Mouse (Mus musculus): ENCODE results near the gene Tbc1d22a. TPM values are rescaled to one million over a fixed set of nuclear protein-coding genes. Genes with fewer than 3 reads are reported as not detected.
A peak's percentile ranks its signal among the peaks of the same experiment; 100 is the strongest.
"Not testable (repeated sequence)": the region's sequence is repeated elsewhere in the genome, so short reads cannot be mapped to it uniquely, and the experiment has no call there.

Gene Tbc1d22a
- total and polyA plus RNA-seq, 2 experiments from 2014 or later, result 13.1 to 20.5 TPM

DNA sequence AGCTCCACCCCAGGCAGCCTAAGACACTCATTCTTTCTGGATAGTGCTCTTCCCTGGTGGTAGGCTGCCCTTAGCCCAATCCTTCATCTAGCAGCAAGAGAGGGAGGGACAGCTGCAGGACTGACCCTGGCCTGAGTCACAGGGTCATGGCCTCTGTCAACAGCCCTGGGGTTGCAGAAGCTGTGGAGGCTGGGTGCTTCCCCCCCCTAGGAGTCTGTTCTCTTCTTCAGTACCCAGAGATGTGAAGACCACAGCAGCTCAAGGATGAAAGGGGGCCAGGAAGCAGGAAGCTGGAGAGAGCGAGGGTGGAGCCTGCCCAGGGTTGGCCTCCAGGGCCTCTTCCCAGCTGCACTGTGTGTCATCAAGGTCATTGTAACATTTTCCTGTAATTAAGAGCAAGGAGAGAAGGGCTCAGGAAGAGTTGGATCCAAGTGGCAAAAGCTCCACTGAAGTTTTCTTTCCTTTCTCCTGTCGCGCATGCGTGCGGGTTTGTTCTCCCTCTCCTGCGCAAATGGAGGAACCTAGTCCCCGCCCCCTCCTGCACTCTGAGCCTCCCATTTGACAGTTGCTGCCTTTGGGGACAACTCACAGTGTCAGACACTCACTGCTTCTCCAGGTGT lies 10.2 kb upstream of the Tbc1d22a start:
- Histone ChIP-seq H3K9me3 (ENCODE audit: low read length) (no peaks in the 10 kb centered on the region), H3K27ac (ENCODE audit: low read depth, low read length) (no peak overlapping the region), H3K27me3 (ENCODE audit: insufficient read depth, low read length) (no peaks in the 10 kb centered on the region), H3K4me1 (ENCODE audit: insufficient read depth) (no peaks in the 10 kb centered on the region), H3K9ac (no peak overlapping the region), H3K4me3 (ENCODE audit: low read depth, low read length) (no peak overlapping the region), H3K4me2 (ENCODE audit: low read depth) (no peak overlapping the region), H3K36me3 (ENCODE audit: insufficient read depth) (no peaks in the 10 kb centered on the region)
- no peak for TF ChIP-seq CTCF (IDR thresholded peaks at IDR 0.05; ENCODE audit: low read depth)
- DNase-seq (no peak), ATAC-seq (no peak)
- WGBS, result 69% methylated on average over 7 of the region's 7 CpGs

DNA sequence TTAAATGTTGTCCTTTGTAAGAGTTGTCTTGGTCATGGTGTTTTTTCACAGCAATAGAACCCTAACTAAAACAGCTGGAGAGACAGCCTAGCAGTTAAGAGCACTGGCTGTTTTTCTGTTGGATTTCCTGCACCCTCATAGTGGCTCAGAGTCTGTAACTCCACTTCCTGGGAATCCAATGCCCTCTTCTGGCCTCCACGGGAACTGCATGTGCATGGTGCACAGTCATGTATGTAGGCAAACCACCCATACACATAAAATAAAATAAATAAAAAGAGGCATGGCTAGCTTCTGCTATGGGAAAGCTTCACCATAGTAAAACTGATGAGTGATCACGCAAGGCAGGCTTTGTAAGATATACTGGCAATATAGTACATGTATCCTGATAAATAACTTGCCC lies 9.0 kb upstream of the Tbc1d22a start:
- TF ChIP-seq CTCF (IDR thresholded peaks at IDR 0.05; ENCODE audit: low read depth), result peak; percentile 64
- WGBS, result 43% methylated on average over 2 of the region's 2 CpGs
- H3K4me2 ChIP-seq (ENCODE audit: low read depth), result no peak overlapping the region

GRCm38 (mm10) chr15:86206385-86206784 lies 7.9 kb upstream of the Tbc1d22a start:
- Histone ChIP-seq H3K27ac (ENCODE audit: low read depth, low read length) (no peak overlapping the region), H3K4me1 (ENCODE audit: insufficient read depth) (no peaks in the 10 kb centered on the region), H3K9me3 (ENCODE audit: low read length) (no peaks in the 10 kb centered on the region), H3K27me3 (ENCODE audit: insufficient read depth, low read length) (no peaks in the 10 kb centered on the region), H3K36me3 (ENCODE audit: insufficient read depth) (0 out of 2 replicates have a peak, but pooled peaks cover 4% of the 10 kb centered on the region), H3K9ac (no peak overlapping the region), H3K4me2 (ENCODE audit: low read depth) (no peak overlapping the region), H3K4me3 (ENCODE audit: low read depth, low read length) (no peak overlapping the region)
- TF ChIP-seq CTCF (IDR thresholded peaks at IDR 0.05; ENCODE audit: low read depth), result no peak
- WGBS, result 54% methylated on average over 4 of the region's 4 CpGs
- ATAC-seq, result no peak
- DNase-seq, result no peak

More for the DNA sequence above, 9.0 kb upstream of the Tbc1d22a start:
- H3K4me1 ChIP-seq (ENCODE audit: insufficient read depth), result no peaks in the 10 kb centered on the region
- H3K36me3 ChIP-seq (ENCODE audit: insufficient read depth), result 0 out of 2 replicates have a peak, but pooled peaks cover 3% of the 10 kb centered on the region
- H3K27me3 ChIP-seq (ENCODE audit: insufficient read depth, low read length), result no peaks in the 10 kb centered on the region
- H3K9me3 ChIP-seq (ENCODE audit: low read length), result no peaks in the 10 kb centered on the region
- no peak overlapping the region for H3K9ac ChIP-seq
- ATAC-seq, result no peak
- H3K4me3 ChIP-seq (ENCODE audit: low read depth, low read length), result no peak overlapping the region
- no peak overlapping the region for H3K27ac ChIP-seq (ENCODE audit: low read depth, low read length)
- no peak for DNase-seq

- H3K36me3 ChIP-seq (ENCODE audit: insufficient read depth); ATAC-seq; H3K27me3 ChIP-seq (ENCODE audit: insufficient read depth, low read length); DNase-seq; H3K4me3 ChIP-seq (ENCODE audit: low read depth, low read length); H3K9ac ChIP-seq; H3K27ac ChIP-seq (ENCODE audit: low read depth, low read length); H3K9me3 ChIP-seq (ENCODE audit: low read length); H3K4me2 ChIP-seq (ENCODE audit: low read depth): not testable (repeated sequence)
- H3K4me1 ChIP-seq (ENCODE audit: insufficient read depth), result peaks cover 11% of the 10 kb centered on the region
- 95% methylated on average over 5 of the region's 5 CpGs for WGBS
Measured at GRCm38 (mm10) chr15:86212193-86212592, 2.1 kb upstream of the Tbc1d22a start.

DNA sequence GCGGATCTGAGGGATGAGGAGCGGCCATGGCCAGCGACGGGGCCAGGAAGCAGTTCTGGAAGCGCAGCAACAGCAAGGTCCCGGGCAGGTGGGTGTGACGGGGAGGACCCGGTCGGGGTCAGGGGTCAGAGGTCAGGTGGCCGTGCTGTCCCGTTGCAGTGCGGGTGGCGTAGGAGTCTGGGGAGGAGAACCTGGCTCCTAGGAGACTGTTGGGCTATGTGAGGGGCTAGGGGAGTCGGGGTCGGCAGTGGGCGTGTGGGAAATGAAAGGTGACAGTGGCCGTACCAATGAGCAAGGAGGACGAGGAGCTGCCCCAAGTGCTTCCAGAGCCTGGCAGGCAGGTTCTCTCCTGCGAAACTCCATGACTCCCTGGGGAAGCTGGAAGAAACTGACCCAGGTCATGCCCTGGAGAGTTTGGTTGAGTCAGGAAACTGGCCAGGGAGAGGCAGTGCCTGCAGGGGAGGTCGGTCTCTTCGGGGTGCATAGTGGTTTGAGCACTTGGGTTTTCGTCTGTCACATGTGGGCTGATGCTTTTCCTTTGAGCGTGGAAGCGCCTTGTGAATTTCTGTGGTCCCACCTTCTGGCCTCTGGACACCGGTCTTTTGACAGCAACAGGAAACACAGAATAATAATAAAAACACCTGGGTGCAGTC lies 416 bp downstream of the Tbc1d22a start:
- Histone ChIP-seq H3K27ac (ENCODE audit: low read depth, low read length) (peak overlapping the region; percentile 95), H3K36me3 (ENCODE audit: insufficient read depth) (0 out of 2 replicates have a peak, but pooled peaks cover 4% of the 10 kb centered on the region), H3K4me2 (ENCODE audit: low read depth) (peak overlapping the region; percentile 78), H3K27me3 (ENCODE audit: insufficient read depth, low read length) (no peaks in the 10 kb centered on the region), H3K9me3 (ENCODE audit: low read length) (no peaks in the 10 kb centered on the region), H3K4me1 (ENCODE audit: insufficient read depth) (peaks cover 11% of the 10 kb centered on the region), H3K9ac (peak overlapping the region; percentile 78), H3K4me3 (ENCODE audit: low read depth, low read length) (peak overlapping the region; percentile 71)
- WGBS, result 15% methylated on average over 25 of the region's 25 CpGs
- DNase-seq (no peak), ATAC-seq (peak; percentile 36; the same call in 1 of the 2 replicates)
- TF ChIP-seq CTCF (IDR thresholded peaks at IDR 0.05; ENCODE audit: low read depth), result no peak

GRCm38 (mm10) chr15:86216641-86217040 lies 2.4 kb downstream of the Tbc1d22a start:
- not testable (repeated sequence) for H3K4me3 ChIP-seq (ENCODE audit: low read depth, low read length); H3K36me3 ChIP-seq (ENCODE audit: insufficient read depth); H3K9ac ChIP-seq; H3K27me3 ChIP-seq (ENCODE audit: insufficient read depth, low read length); H3K4me2 ChIP-seq (ENCODE audit: low read depth); H3K9me3 ChIP-seq (ENCODE audit: low read length); ATAC-seq; H3K27ac ChIP-seq (ENCODE audit: low read depth, low read length); DNase-seq
- H3K4me1 ChIP-seq (ENCODE audit: insufficient read depth), result peaks cover 11% of the 10 kb centered on the region
- WGBS, result 88% methylated on average over 9 of the region's 9 CpGs

DNA sequence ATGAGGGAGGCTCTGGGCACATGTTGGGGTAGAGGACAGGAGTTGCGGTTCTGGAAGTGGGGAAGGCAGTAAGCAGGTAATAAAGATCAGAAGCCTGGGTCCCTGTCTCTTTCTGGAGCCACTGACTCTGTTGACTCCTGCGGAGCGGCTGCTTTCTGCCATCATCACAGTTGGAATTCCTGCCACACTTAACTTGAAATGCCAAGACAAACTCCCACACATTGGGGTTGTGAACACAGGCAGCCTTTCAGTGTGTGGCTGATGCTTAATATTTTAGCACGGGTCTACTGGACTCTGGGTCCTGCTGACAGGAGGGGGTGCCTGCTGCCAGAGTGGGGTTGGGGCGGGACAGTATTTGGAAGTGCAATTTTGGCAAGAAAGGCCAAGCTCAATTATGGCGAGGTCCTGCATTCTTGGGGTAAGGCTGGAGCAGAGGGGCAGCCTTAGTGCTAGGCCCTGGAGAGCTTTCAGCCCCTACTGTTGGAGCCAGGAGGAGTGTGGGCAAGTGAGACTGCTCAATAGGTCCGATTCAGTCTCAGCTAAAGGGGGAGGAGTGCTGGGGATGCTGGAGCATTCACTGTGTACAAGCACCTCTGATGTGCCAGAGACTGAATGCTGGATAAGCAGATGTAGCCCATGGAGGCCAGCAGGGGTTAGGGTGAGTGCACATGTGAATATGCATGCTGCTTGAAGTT lies 5.4 kb downstream of the Tbc1d22a start:
- Histone ChIP-seq H3K9ac (no peak overlapping the region), H3K4me1 (ENCODE audit: insufficient read depth) (peaks cover 5% of the 10 kb centered on the region; the same call in 1 of the 2 replicates), H3K27me3 (ENCODE audit: insufficient read depth, low read length) (no peaks in the 10 kb centered on the region), H3K4me3 (ENCODE audit: low read depth, low read length) (no peak overlapping the region), H3K4me2 (ENCODE audit: low read depth) (no peak overlapping the region), H3K36me3 (ENCODE audit: insufficient read depth) (no peaks in the 10 kb centered on the region), H3K9me3 (ENCODE audit: low read length) (no peaks in the 10 kb centered on the region), H3K27ac (ENCODE audit: low read depth, low read length) (no peak overlapping the region)
- TF ChIP-seq CTCF (IDR thresholded peaks at IDR 0.05; ENCODE audit: low read depth), result no peak
- ATAC-seq (peak; percentile 8; the same call in 1 of the 2 replicates), DNase-seq (no peak)
- 72% methylated on average over 7 of the region's 7 CpGs for WGBS
